Mouse (Mus musculus) megakaryocyte-erythroid progenitor cell, adult 5 weeks (primary cell): ENCODE measurements around the gene Pomt1. TPM values are rescaled to one million over a fixed set of nuclear protein-coding genes. Genes with fewer than 3 reads are reported as not detected.

Experiments used
- polyA plus RNA-seq: library from polyadenylated mRNA; stranded (reverse); fragments of >175 nt; gene quantifications from 2 replicates; pipeline ENCODE4 v1.2.3, GENCODE M21; 2012

The Pomt1 gene
- polyA plus RNA-seq = 25.3 and 27.2 TPM in 2 replicates

GRCm38 (mm10) chr2:32235886-32236759, at the start of gene Pomt1:
Gene Pomt1 (plus strand): TSS chr2:32236590.

GRCm38 (mm10) chr2:32259657-32260417, 23.4 kb downstream of the Pomt1 start, which contains the start of gene Uck1:
Gene Uck1 (minus strand): TSS chr2:32260159.

GRCm38 (mm10) chr2:32287334-32287840, 51.0 kb downstream of the Pomt1 start, which contains the start of gene Golga2:
Gene Golga2 (plus strand): TSS chr2:32287384.

GRCm38 (mm10) chr2:32287923-32288367, 51.6 kb downstream of the Pomt1 start, which contains the start of gene Swi5:
Gene Swi5 (minus strand): TSS chr2:32288075.

Other genes with a start within 250 kb of the Pomt1 start
- gene Fam78a, start 151.7 kb upstream of the Pomt1 start, polyA plus RNA-seq = 26.4 and 28.2 TPM in 2 replicates
- 1.3 and 1.8 TPM in 2 replicates for gene Plpp7, start 141.1 kb upstream of the Pomt1 start, polyA plus RNA-seq
- gene Prrc2b, start 85.5 kb upstream of the Pomt1 start, polyA plus RNA-seq = 51.0 and 68.3 TPM in 2 replicates
- gene Uck1, start 23.6 kb downstream of the Pomt1 start, polyA plus RNA-seq = 76.4 and 86.0 TPM in 2 replicates
- 31.1 and 37.8 TPM in 2 replicates for gene Golga2, start 50.8 kb downstream of the Pomt1 start, polyA plus RNA-seq
- 327 and 356 TPM in 2 replicates for gene Swi5, start 51.5 kb downstream of the Pomt1 start, polyA plus RNA-seq
- gene Ciz1, start 115.7 kb downstream of the Pomt1 start, polyA plus RNA-seq = 331 and 409 TPM in 2 replicates
- gene Dnm1, start 116.7 kb downstream of the Pomt1 start, polyA plus RNA-seq = 0.74 and 0.85 TPM in 2 replicates
- 47.1 and 56.7 TPM in 2 replicates for gene 1110008P14Rik, start 145.3 kb downstream of the Pomt1 start, polyA plus RNA-seq
- 344 and 392 TPM in 2 replicates for gene Lcn2, start 151.7 kb downstream of the Pomt1 start, polyA plus RNA-seq
- 5.8 and 6.1 TPM in 2 replicates for gene Ptges2, start 159.3 kb downstream of the Pomt1 start, polyA plus RNA-seq
- gene Naif1, start 213.9 kb downstream of the Pomt1 start, polyA plus RNA-seq = 3.2 and 6.1 TPM in 2 replicates
- 21.5 and 26.0 TPM in 2 replicates for gene Slc25a25, start 214.9 kb downstream of the Pomt1 start, polyA plus RNA-seq